Mouse (Mus musculus) kidney, adult 2 months (tissue): ENCODE results near the gene Exoc3.

Source experiments
- CTCF ChIP-seq: fragments of 200-500 bp; conservative IDR thresholded peaks from 2 replicates; pipeline ENCODE4 v1.5.1; 2011; ENCODE audit warnings: low read depth, mild to moderate bottlenecking, control low read depth, low read length, moderate library complexity, mixed read lengths; ENCODE audit not compliant: insufficient read depth, insufficient read length
- POLR2A ChIP-seq: fragments of 200-500 bp; IDR thresholded peaks from one replicate; pipeline ENCODE4 v1.6.1; 2011; ENCODE audit warnings: low read depth, low read length, control low read depth

DNA sequence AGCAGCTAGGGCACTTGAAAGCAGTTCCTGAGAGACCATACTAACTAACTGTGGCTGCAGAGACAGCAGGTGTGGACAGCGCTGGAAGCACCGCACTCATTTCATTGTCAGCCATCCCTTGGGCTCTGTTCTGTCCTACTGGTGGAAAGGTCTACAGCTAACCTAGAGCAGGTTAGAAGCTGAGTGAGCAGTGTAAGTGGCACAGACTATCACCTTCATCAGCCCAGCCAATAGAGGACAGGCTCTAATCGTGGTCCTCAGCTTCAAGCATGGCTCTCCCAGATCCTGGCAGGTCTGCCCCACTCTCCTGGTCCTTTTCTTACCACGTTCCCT, 37.3 kb upstream of the Exoc3 start:
- TF ChIP-seq CTCF (no peak), POLR2A (no peak)
